Mouse (Mus musculus) thymus, postnatal 4 days (tissue): ENCODE measurements around the gene Gm13090.

Source experiments
- DNase-seq: peaks from one replicate; pipeline ENCODE4 v3.0.0; 2021

The Gm13090 gene

GRCm38 (mm10) chr4:151139053-151139840 lies 49.9 kb downstream of the Gm13090 start:
- DNase-seq = peak; percentile 82

- DNase-seq = no peak
These were observed 51.1 kb downstream of the Gm13090 start for GRCm38 (mm10) chr4:151140368-151140982.
